Mouse (Mus musculus) embryonic facial prominence, embryonic 11.5 days (tissue): Measurements from ENCODE around the gene Ptbp3. TPM values are rescaled to one million over a fixed set of nuclear protein-coding genes. Genes with fewer than 3 reads are reported as not detected.

Source experiments
- ATAC-seq: fragments of 200-750 bp; cut with Nextera tagmentation; replicated peaks from 2 replicates; pipeline ENCODE4 v1.8.0; 2017; ENCODE audit warnings: low read depth; ENCODE audit not compliant: insufficient number of reproducible peaks, low FRiP score, low TSS enrichment
- DNase-seq: peaks from one replicate; pipeline ENCODE4 v3.0.0-alpha.2; 2015; ENCODE audit warnings: low spot score
- H3K27ac ChIP-seq: fragments of 300-500 bp; sonication (generic); replicated peaks from 2 replicates; pipeline ENCODE4 v1.5.1; 2014; ENCODE audit warnings: mild to moderate bottlenecking, low read depth, low read length, control low read depth
- H3K27me3 ChIP-seq: fragments of 300-500 bp; sonication (generic); 2 replicates; pipeline ENCODE4 v1.6.1; 2014; ENCODE audit warnings: mild to moderate bottlenecking, low read length, moderate library complexity, mixed read lengths; ENCODE audit not compliant: control insufficient read depth, insufficient read depth
- H3K36me3 ChIP-seq: fragments of 300-500 bp; sonication (generic); replicated peaks from 2 replicates; pipeline ENCODE4 v1.6.1; 2014; ENCODE audit warnings: low read depth, mild to moderate bottlenecking, low read length, moderate library complexity, mixed read lengths; ENCODE audit not compliant: control insufficient read depth, insufficient read depth
- H3K4me1 ChIP-seq: fragments of 300-500 bp; sonication (generic); 2 replicates; pipeline ENCODE4 v1.6.1; 2014; ENCODE audit warnings: low read length, mixed read lengths; ENCODE audit not compliant: control insufficient read depth, insufficient read depth
- H3K4me2 ChIP-seq: fragments of 300-500 bp; sonication (generic); 2 replicates; pipeline ENCODE4 v1.6.1; 2014; ENCODE audit warnings: low read depth, mild to moderate bottlenecking, control low read depth, low read length, moderate library complexity
- H3K4me3 ChIP-seq: fragments of 300-500 bp; sonication (generic); 2 replicates; pipeline ENCODE4 v1.5.1; 2014; ENCODE audit warnings: low read depth, low read length, control low read depth
- H3K9ac ChIP-seq: fragments of 300-500 bp; sonication (generic); replicated peaks from 2 replicates; pipeline ENCODE4 v1.6.1; 2014; ENCODE audit warnings: mild to moderate bottlenecking, control low read depth, low read length
- H3K9me3 ChIP-seq: fragments of 300-500 bp; sonication (generic); replicated peaks from 2 replicates; pipeline ENCODE4 v1.6.1; 2016; ENCODE audit warnings: mild to moderate bottlenecking, low read length, inconsistent platforms, mixed read lengths; ENCODE audit not compliant: control insufficient read depth
- whole genome bisulfite sequencing: fragments of 180-500 bp; shearing (Covaris S2); extraction: QIAGEN DNeasy Blood & Tissue Kit; methylation state at CpG from one replicate; pipeline ENCODE4 v1.1.7; 2014; 5-methylcytosine and 5-hydroxymethylcytosine counted together
- polyA plus RNA-seq: library from polyadenylated mRNA; unstranded; fragments of >200 nt; fragmentation: Nextera tagmentation; extraction: Ambion mirVana; gene quantifications from 2 replicates; pipeline ENCODE4 v1.2.1, GENCODE M21; 2014

Gene Ptbp3
- 47.0 and 48.4 TPM in 2 replicates for polyA plus RNA-seq

- DNase-seq (peak; percentile 94), ATAC-seq (peak; percentile 92)
- Histone ChIP-seq H3K9me3 (no peaks in the 10 kb centered on the region), H3K36me3 (no peaks in the 10 kb centered on the region), H3K27ac (peak within 1 kb of the TSS; percentile 88), H3K4me1 (no peaks in the 10 kb centered on the region; the same call in 1 of the 2 replicates), H3K4me3 (peak within 1 kb of the TSS; percentile 74), H3K9ac (peak within 1 kb of the TSS; percentile 89), H3K27me3 (no peaks in the 10 kb centered on the region), H3K4me2 (peak within 1 kb of the TSS; percentile 80)
- WGBS = under 1% methylated on average over 54 of the region's 83 CpGs
Observed at GRCm38 (mm10) chr4:59549175-59549976, at the start of gene Ptbp3. TSS of gene Ptbp3 (minus strand) at chr4:59549364.

DNA sequence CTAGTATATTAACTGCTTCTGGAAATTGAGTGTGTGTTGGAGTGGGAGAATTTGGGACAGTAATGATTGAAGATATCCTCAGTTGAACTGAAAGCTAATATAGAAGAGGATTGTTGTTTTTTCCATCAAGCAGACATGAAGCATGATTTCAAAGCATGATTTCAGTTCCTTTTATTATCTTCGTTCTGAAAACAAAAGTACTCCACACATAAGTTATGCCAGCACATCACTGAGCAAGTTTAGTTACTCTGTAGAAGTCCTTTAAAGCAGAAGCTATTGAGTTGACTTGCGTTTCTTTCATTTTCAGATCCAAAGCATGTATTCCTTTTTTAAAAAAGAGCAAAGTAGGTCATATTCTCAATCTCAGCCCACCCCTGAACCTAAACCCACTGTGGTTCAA is 47.4 kb upstream of the Ptbp3 start:
- WGBS = 93% methylated on average over 2 of the region's 2 CpGs
- no peak for DNase-seq
- Histone ChIP-seq H3K36me3 (no peaks in the 10 kb centered on the region), H3K9me3 (no peaks in the 10 kb centered on the region), H3K4me1 (no peaks in the 10 kb centered on the region), H3K4me3 (no peak overlapping the region), H3K27me3 (no peaks in the 10 kb centered on the region), H3K9ac (no peak overlapping the region), H3K4me2 (no peak overlapping the region), H3K27ac (no peak overlapping the region)
- no peak for ATAC-seq

DNA sequence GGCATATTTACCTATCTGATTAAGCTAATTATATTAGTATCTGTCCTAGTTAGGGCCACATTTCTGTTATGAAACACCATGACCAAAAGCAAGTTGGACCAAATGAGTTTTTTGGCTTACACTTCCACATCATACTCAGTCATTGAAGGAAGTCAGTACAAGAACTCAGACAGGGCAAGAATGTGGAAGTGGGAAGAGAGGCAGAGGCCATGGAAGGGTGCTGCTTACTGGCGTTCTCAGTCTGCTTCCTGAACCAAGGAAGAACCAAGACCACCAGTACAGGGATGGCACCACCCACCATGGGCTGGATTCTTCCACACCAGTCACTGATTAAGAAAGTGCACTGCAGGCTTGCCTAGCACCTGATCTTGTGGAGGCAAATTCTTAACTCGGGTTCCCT is 45.5 kb upstream of the Ptbp3 start:
- ATAC-seq = no peak
- 61% methylated on average over 2 of the region's 2 CpGs for WGBS
- Histone ChIP-seq H3K9ac (no peak overlapping the region), H3K36me3 (no peaks in the 10 kb centered on the region), H3K27ac (no peak overlapping the region), H3K4me3 (no peak overlapping the region), H3K27me3 (no peaks in the 10 kb centered on the region), H3K4me1 (no peaks in the 10 kb centered on the region), H3K9me3 (no peaks in the 10 kb centered on the region), H3K4me2 (no peak overlapping the region)
- DNase-seq = no peak

DNA sequence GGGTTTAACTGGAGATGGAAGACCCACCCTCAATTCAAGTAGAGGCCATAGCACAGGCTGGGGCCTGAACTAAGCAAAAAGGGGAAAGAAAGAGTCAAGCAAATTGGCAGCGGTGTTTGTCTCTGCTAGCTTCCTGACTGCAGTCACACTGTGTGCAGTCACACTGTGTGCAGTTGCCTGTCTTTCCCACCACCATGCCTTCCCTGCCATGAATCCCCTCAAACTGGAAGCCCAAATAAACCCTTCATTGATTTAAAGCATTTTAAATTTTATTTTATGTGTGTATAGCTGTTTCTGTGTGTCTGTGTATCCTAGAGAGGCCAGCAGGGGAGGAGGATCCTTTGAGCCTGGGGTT is 38.7 kb upstream of the Ptbp3 start:
- no peak overlapping the region for H3K9ac ChIP-seq
- ATAC-seq = no peak
- H3K4me1 ChIP-seq = no peaks in the 10 kb centered on the region
- WGBS = 93% methylated on average over 1 of the region's 1 CpGs
- no peaks in the 10 kb centered on the region for H3K9me3 ChIP-seq
- no peak overlapping the region for H3K27ac ChIP-seq
- no peak overlapping the region for H3K4me2 ChIP-seq
- no peaks in the 10 kb centered on the region for H3K36me3 ChIP-seq
- no peaks in the 10 kb centered on the region for H3K27me3 ChIP-seq
- H3K4me3 ChIP-seq = no peak overlapping the region
- DNase-seq = no peak

- 81% methylated on average over 2 of the region's 2 CpGs for WGBS
- DNase-seq = no peak
- Histone ChIP-seq H3K27ac (no peak overlapping the region), H3K27me3 (no peaks in the 10 kb centered on the region), H3K4me2 (no peak overlapping the region), H3K9ac (no peak overlapping the region), H3K36me3 (no peaks in the 10 kb centered on the region), H3K4me3 (no peak overlapping the region), H3K9me3 (no peaks in the 10 kb centered on the region), H3K4me1 (no peaks in the 10 kb centered on the region)
- ATAC-seq = no peak
Observed at GRCm38 (mm10) chr4:59587215-59587871, 38.2 kb upstream of the Ptbp3 start.

DNA sequence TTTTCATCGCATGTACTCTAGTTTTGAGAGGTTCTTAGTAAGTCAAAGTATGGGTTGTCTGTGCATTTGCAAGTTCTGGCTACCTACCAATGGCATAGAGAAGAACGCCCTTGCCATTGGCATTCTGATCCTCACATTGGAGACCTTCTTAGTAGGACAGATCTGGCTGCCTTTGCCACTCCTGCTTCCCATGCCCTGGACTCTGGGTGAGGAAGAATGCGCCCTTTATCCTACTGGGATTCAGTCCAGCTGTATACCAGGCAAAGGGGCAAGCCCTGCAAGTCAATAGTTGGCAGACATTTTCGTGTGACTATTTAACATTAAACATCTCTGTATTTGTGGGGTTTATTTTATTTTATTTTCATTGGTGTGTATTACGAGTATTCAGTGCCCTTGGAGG is 35.9 kb upstream of the Ptbp3 start:
- H3K27ac ChIP-seq = no peak overlapping the region
- whole genome bisulfite sequencing = 77% methylated on average over 5 of the region's 5 CpGs
- H3K4me3 ChIP-seq = no peak overlapping the region
- ATAC-seq (no peak), DNase-seq (no peak)
- H3K27me3 ChIP-seq = no peaks in the 10 kb centered on the region
- H3K4me2 ChIP-seq = no peak overlapping the region
- H3K9me3 ChIP-seq = no peaks in the 10 kb centered on the region
- H3K9ac ChIP-seq = no peak overlapping the region
- no peaks in the 10 kb centered on the region for H3K4me1 ChIP-seq
- H3K36me3 ChIP-seq = no peaks in the 10 kb centered on the region

GRCm38 (mm10) chr4:59582186-59582585 is 33.0 kb upstream of the Ptbp3 start:
- H3K27ac ChIP-seq = no peak overlapping the region
- no peaks in the 10 kb centered on the region for H3K4me1 ChIP-seq
- no peaks in the 10 kb centered on the region for H3K36me3 ChIP-seq
- no peak overlapping the region for H3K4me3 ChIP-seq
- ATAC-seq (no peak), DNase-seq (no peak)
- no peak overlapping the region for H3K9ac ChIP-seq
- H3K27me3 ChIP-seq = no peaks in the 10 kb centered on the region
- peak overlapping the region; percentile 74 for H3K4me2 ChIP-seq
- WGBS = 26% methylated on average over 6 of the region's 6 CpGs
- H3K9me3 ChIP-seq = no peaks in the 10 kb centered on the region
